Mouse (Mus musculus) A20 (cell line): Measurements from ENCODE around the gene Srpr.

ENCODE experiments used
- DNase-seq: peaks from one replicate; pipeline ENCODE4 v3.0.0-alpha.2; 2011; ENCODE audit warnings: low read depth, low spot score

Gene Srpr

GRCm38 (mm10) chr9:35257365-35257764, 57.4 kb downstream of the Srpr start:
- no peak for DNase-seq

- no peak for DNase-seq
Measured at GRCm38 (mm10) chr9:35262418-35262817, 62.4 kb downstream of the Srpr start.

- DNase-seq: no peak
Measured at GRCm38 (mm10) chr9:35263431-35263830, 63.5 kb downstream of the Srpr start.

- no peak for DNase-seq
Measured at GRCm38 (mm10) chr9:35264509-35264908, 64.5 kb downstream of the Srpr start.

- DNase-seq: peak; percentile 95
Measured at GRCm38 (mm10) chr9:35267146-35267975, 67.4 kb downstream of the Srpr start, which contains the start of the genes Fam118b and Rpusd4. Gene Fam118b (minus strand): TSS chr9:35267805. Gene Rpusd4 (plus strand): TSS chr9:35267865.

GRCm38 (mm10) chr9:35267976-35268715, 68.2 kb downstream of the Srpr start:
- DNase-seq: peak; percentile 36

- no peak for DNase-seq
Measured at GRCm38 (mm10) chr9:35277855-35278365, 77.9 kb downstream of the Srpr start.

- DNase-seq: no peak
Measured at GRCm38 (mm10) chr9:35278451-35278850, 78.5 kb downstream of the Srpr start.

GRCm38 (mm10) chr9:35282006-35282850, 82.3 kb downstream of the Srpr start:
- peak; percentile 74 for DNase-seq

- DNase-seq: no peak
Measured at GRCm38 (mm10) chr9:35282851-35283200, 82.9 kb downstream of the Srpr start.

GRCm38 (mm10) chr9:35283415-35284069, 83.6 kb downstream of the Srpr start:
- DNase-seq: no peak

- no peak for DNase-seq
Measured at GRCm38 (mm10) chr9:35284351-35284750, 84.4 kb downstream of the Srpr start.

GRCm38 (mm10) chr9:35286351-35286750, 86.4 kb downstream of the Srpr start:
- no peak for DNase-seq

- DNase-seq: no peak
Measured at GRCm38 (mm10) chr9:35289992-35290391, 90.0 kb downstream of the Srpr start.

GRCm38 (mm10) chr9:35290417-35290816, 90.4 kb downstream of the Srpr start:
- no peak for DNase-seq

GRCm38 (mm10) chr9:35290916-35291315, 90.9 kb downstream of the Srpr start:
- no peak for DNase-seq

- DNase-seq: no peak
Measured at GRCm38 (mm10) chr9:35293465-35293864, 93.5 kb downstream of the Srpr start.
